Mouse (Mus musculus) MEL (cell line): ENCODE data around the gene Tmtc1. TPM values are rescaled to one million over a fixed set of nuclear protein-coding genes. Genes with fewer than 3 reads are reported as not detected.

Experiments used
- DNase-seq: peaks from one replicate; pipeline ENCODE4 v3.0.0; 2011; ENCODE audit warnings: low read depth, low spot score
- H3K27ac ChIP-seq: 2 replicates; pipeline ENCODE4 v1.5.1; 2012; ENCODE audit warnings: low read depth, mild to moderate bottlenecking, control low read depth, low read length, moderate library complexity; ENCODE audit not compliant: control insufficient read depth
- H3K27me3 ChIP-seq, 2 experiments: fragments of 150-350 bp in 1 of 2; sonication (generic) in 1 of 2; 2 replicates each; pipeline ENCODE4 v1.6.1; 2012; ENCODE audit warnings: low read length in 2 of 2, mild to moderate bottlenecking in 2 of 2, improper control_type of control experiment in 1 of 2, moderate library complexity in 1 of 2; ENCODE audit not compliant: insufficient read depth in 2 of 2, control insufficient read depth in 1 of 2
- H3K36me3 ChIP-seq, 2 experiments: 2 replicates each; pipeline ENCODE4 v1.6.1; 2012 to 2014; ENCODE audit warnings: low read length in 2 of 2, improper control_type of control experiment in 1 of 2, inconsistent platforms in 1 of 2, mild to moderate bottlenecking in 1 of 2; ENCODE audit not compliant: insufficient read depth in 2 of 2, control insufficient read depth in 1 of 2
- H3K4me1 ChIP-seq, 2 experiments: fragments of 150-350 bp in 1 of 2; sonication (generic) in 1 of 2; 2 replicates each; pipeline ENCODE4 v1.6.1; 2012; ENCODE audit warnings: low read length in 2 of 2, improper control_type of control experiment in 1 of 2, mild to moderate bottlenecking in 1 of 2; ENCODE audit not compliant: insufficient read depth in 2 of 2, control insufficient read depth in 1 of 2
- H3K4me3 ChIP-seq, 2 experiments: fragments of 150-350 bp in 1 of 2; sonication (generic) in 1 of 2; 2 replicates each; pipeline ENCODE4 v1.5.1; 2012; ENCODE audit warnings: low read depth in 2 of 2, low read length in 2 of 2, mild to moderate bottlenecking in 2 of 2, moderate library complexity in 2 of 2, control low read depth in 1 of 2, improper control_type of control experiment in 1 of 2; ENCODE audit not compliant: control insufficient read depth in 1 of 2, insufficient read depth in 1 of 2
- H3K79me2 ChIP-seq: 2 replicates; pipeline ENCODE4 v1.6.1; 2012; ENCODE audit warnings: mild to moderate bottlenecking, low read length, moderate library complexity; ENCODE audit not compliant: control insufficient read depth, poor library complexity, insufficient read depth
- H3K9ac ChIP-seq: 2 replicates; pipeline ENCODE4 v1.6.1; 2012; ENCODE audit warnings: low read depth, mild to moderate bottlenecking, control low read depth, low read length, moderate library complexity; ENCODE audit not compliant: control insufficient read depth, poor library complexity, severe bottlenecking
- H3K9me3 ChIP-seq: fragments of 150-350 bp; sonication (generic); replicated peaks from 2 replicates; pipeline ENCODE4 v1.6.1; 2012; ENCODE audit warnings: mild to moderate bottlenecking, low read length, improper control_type of control experiment, moderate library complexity; ENCODE audit not compliant: insufficient read depth
- BHLHE40 ChIP-seq: IDR thresholded peaks from 2 replicates; pipeline ENCODE4 v1.6.1; 2012; ENCODE audit warnings: low read depth, mild to moderate bottlenecking, inconsistent platforms, low read length, improper control_type of control experiment, borderline replicate concordance
- CHD1 ChIP-seq: IDR thresholded peaks from 2 replicates; pipeline ENCODE4 v1.6.1; 2012; ENCODE audit warnings: low read depth, mild to moderate bottlenecking, inconsistent platforms, low read length, improper control_type of control experiment
- CHD2 ChIP-seq: IDR thresholded peaks from 2 replicates; pipeline ENCODE4 v1.6.1; 2011; ENCODE audit warnings: low read length, improper control_type of control experiment
- CTCF ChIP-seq, 3 experiments: IDR thresholded peaks in 2 of 3; conservative IDR thresholded peaks in 1 of 3; 2 replicates each; pipeline ENCODE4 v1.5.1; 2011 to 2012; ENCODE audit warnings: low read length in 3 of 3, low read depth in 2 of 3, mild to moderate bottlenecking in 2 of 3, improper control_type of control experiment in 1 of 3, inconsistent platforms in 1 of 3, mixed read lengths in 1 of 3, moderate library complexity in 1 of 3; ENCODE audit not compliant: control insufficient read depth in 1 of 3, insufficient read depth in 1 of 3, poor library complexity in 1 of 3, severe bottlenecking in 1 of 3
- ELF1 ChIP-seq: IDR thresholded peaks from 2 replicates; pipeline ENCODE4 v1.6.1; 2014; ENCODE audit warnings: low read depth, mild to moderate bottlenecking, inconsistent platforms, low read length, improper control_type of control experiment, moderate library complexity
- EP300 ChIP-seq, 2 experiments: IDR thresholded peaks; 2 replicates each; pipeline ENCODE4 v1.6.1; 2011; ENCODE audit warnings: improper control_type of control experiment in 2 of 2, low read length in 2 of 2, low read depth in 1 of 2, mild to moderate bottlenecking in 1 of 2
- GABPA ChIP-seq: IDR thresholded peaks from 2 replicates; pipeline ENCODE4 v1.6.1; 2012; ENCODE audit warnings: low read depth, mild to moderate bottlenecking, inconsistent platforms, low read length, improper control_type of control experiment, moderate library complexity
- GATA1 ChIP-seq: IDR thresholded peaks from 2 replicates; pipeline ENCODE4 v1.6.1; 2011; ENCODE audit warnings: low read depth, low read length, improper control_type of control experiment
- JUND ChIP-seq: IDR thresholded peaks from 2 replicates; pipeline ENCODE4 v1.6.1; 2011; ENCODE audit warnings: low read depth, mild to moderate bottlenecking, improper control_type of control experiment, low read length
- KAT2A ChIP-seq: conservative IDR thresholded peaks from 2 replicates; pipeline ENCODE4 v1.6.1; 2012; ENCODE audit warnings: low read depth, low read length, improper control_type of control experiment, inconsistent platforms
- MAFK ChIP-seq: IDR thresholded peaks from 2 replicates; pipeline ENCODE4 v1.6.1; 2011; ENCODE audit warnings: low read depth, mild to moderate bottlenecking, low read length, improper control_type of control experiment, borderline replicate concordance
- MAX ChIP-seq: IDR thresholded peaks from 2 replicates; pipeline ENCODE4 v1.6.1; 2011; ENCODE audit warnings: low read length, improper control_type of control experiment
- MAZ ChIP-seq: IDR thresholded peaks from 2 replicates; pipeline ENCODE4 v1.6.1; 2012; ENCODE audit warnings: low read depth, mild to moderate bottlenecking, inconsistent platforms, low read length, improper control_type of control experiment
- MEF2A ChIP-seq: IDR thresholded peaks from 2 replicates; pipeline ENCODE4 v1.6.1; 2014; ENCODE audit warnings: low read depth, mild to moderate bottlenecking, inconsistent platforms, low read length, improper control_type of control experiment; ENCODE audit not compliant: poor library complexity, insufficient replicate concordance, severe bottlenecking; ENCODE audit errors: extremely low read depth
- NELFE ChIP-seq: IDR thresholded peaks from 2 replicates; pipeline ENCODE4 v1.6.1; 2011; ENCODE audit warnings: low read depth, low read length, improper control_type of control experiment
- NRF1 ChIP-seq: IDR thresholded peaks from 2 replicates; pipeline ENCODE4 v1.6.1; 2014; ENCODE audit warnings: low read depth, mild to moderate bottlenecking, inconsistent platforms, low read length, improper control_type of control experiment, moderate library complexity; ENCODE audit not compliant: poor library complexity, insufficient read depth, severe bottlenecking
- POLR2A ChIP-seq, 2 experiments: IDR thresholded peaks; 2 replicates each; pipeline ENCODE4 v1.6.1; 2011 to 2012; ENCODE audit warnings: low read length in 2 of 2, mild to moderate bottlenecking in 2 of 2, control low read depth in 1 of 2, improper control_type of control experiment in 1 of 2, low read depth in 1 of 2, moderate library complexity in 1 of 2; ENCODE audit not compliant: control insufficient read depth in 1 of 2, insufficient read depth in 1 of 2, poor library complexity in 1 of 2
- POLR2AphosphoS5 ChIP-seq: IDR thresholded peaks from 2 replicates; pipeline ENCODE4 v1.6.1; 2012; ENCODE audit warnings: low read depth, borderline replicate concordance, mild to moderate bottlenecking, inconsistent platforms, low read length, moderate library complexity, mixed read lengths
- RAD21 ChIP-seq: IDR thresholded peaks from 2 replicates; pipeline ENCODE4 v1.6.1; 2011; ENCODE audit warnings: mild to moderate bottlenecking, low read depth, low read length, improper control_type of control experiment
- TBP ChIP-seq: IDR thresholded peaks from 2 replicates; pipeline ENCODE4 v1.8.0; 2011; ENCODE audit warnings: low read depth, low read length, improper control_type of control experiment
- TCF12 ChIP-seq: IDR thresholded peaks from 2 replicates; pipeline ENCODE4 v1.6.1; 2014; ENCODE audit warnings: low read depth, mild to moderate bottlenecking, inconsistent platforms, low read length, improper control_type of control experiment, moderate library complexity
- UBTF ChIP-seq: IDR thresholded peaks from 2 replicates; pipeline ENCODE4 v1.6.1; 2012; ENCODE audit warnings: low read depth, mild to moderate bottlenecking, inconsistent platforms, low read length, improper control_type of control experiment, moderate library complexity, borderline replicate concordance; ENCODE audit not compliant: insufficient read depth
- USF2 ChIP-seq, 2 experiments: IDR thresholded peaks; 2 replicates each; pipeline ENCODE4 v1.6.1; 2011 to 2012; ENCODE audit warnings: improper control_type of control experiment in 2 of 2, low read length in 2 of 2, borderline replicate concordance in 1 of 2, inconsistent platforms in 1 of 2, low read depth in 1 of 2, mild to moderate bottlenecking in 1 of 2; ENCODE audit not compliant: insufficient read depth in 1 of 2
- ZC3H11A ChIP-seq: IDR thresholded peaks from 2 replicates; pipeline ENCODE4 v1.6.1; 2012; ENCODE audit warnings: low read depth, mild to moderate bottlenecking, inconsistent platforms, low read length, improper control_type of control experiment
- ZKSCAN1 ChIP-seq: IDR thresholded peaks from 2 replicates; pipeline ENCODE4 v1.6.1; 2012; ENCODE audit warnings: low read depth, mild to moderate bottlenecking, inconsistent platforms, low read length, improper control_type of control experiment, moderate library complexity
- polyA plus RNA-seq, 2 experiments: library from polyadenylated mRNA; stranded (reverse) in 1 of 2; unstranded in 1 of 2; fragments of >175 nt in 1 of 2; fragments of >200 nt in 1 of 2; gene quantifications; 2 replicates each; pipeline versions ENCODE4 v1.2.1 to v1.2.4; 2012; ENCODE audit warnings: low replicate concordance in 2 of 2, low read depth in 1 of 2; ENCODE audit not compliant: insufficient read length in 2 of 2, insufficient read depth in 1 of 2, missing spikeins in 1 of 2
- total RNA-seq: library from RNA; depleted of rRNA; stranded (reverse); fragments of 300-350 nt; gene quantifications from 2 replicates; pipeline ENCODE4 v1.2.3, GENCODE M21; 2012

Gene Tmtc1
- total and polyA plus RNA-seq, 3 experiments = 0.03 TPM; not detected in 2

DNA sequence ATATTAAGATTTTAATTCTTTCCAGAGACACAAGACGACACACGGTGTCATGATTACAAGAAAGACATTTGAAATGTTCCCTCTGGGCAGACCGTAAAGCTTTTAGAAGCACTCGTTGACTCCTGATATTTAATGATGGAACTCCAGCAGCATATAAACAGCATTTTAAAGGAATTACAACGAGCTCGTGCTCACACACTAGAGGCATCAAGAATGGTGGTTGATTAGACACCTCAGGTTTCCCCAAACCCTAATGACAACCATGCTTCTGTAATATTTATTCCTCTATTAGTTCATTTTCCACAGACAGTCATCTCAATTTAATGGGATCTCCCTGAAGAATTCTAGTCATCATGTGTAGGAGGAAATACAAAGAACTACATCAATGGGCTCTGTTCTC lies 164.9 kb downstream of the Tmtc1 start:
- Histone ChIP-seq H3K36me3 (no peaks in the 10 kb centered on the region), H3K4me1 (0 out of 4 replicates have a peak, but pooled peaks cover 0 to 4% of the 10 kb centered on the region in 2 experiments), H3K79me2 (no peaks in the 10 kb centered on the region), H3K4me3 (no peak overlapping the region), H3K27ac (no peak overlapping the region), H3K27me3 (peaks cover 0 to 2% of the 10 kb centered on the region in 2 experiments; a peak in 1 of 4 replicates), H3K9me3 (no peaks in the 10 kb centered on the region), H3K9ac (no peak overlapping the region)
- TF ChIP-seq POLR2AphosphoS5 = no peak
- TF ChIP-seq CHD1 = no peak
- no peak for TF ChIP-seq ELF1
- TF ChIP-seq BHLHE40 = no peak
- no peak for TF ChIP-seq MEF2A
- no peak for TF ChIP-seq MAZ
- TF ChIP-seq CHD2 = no peak
- TF ChIP-seq TCF12 = no peak
- TF ChIP-seq TBP = no peak
- no peak for TF ChIP-seq GATA1
- no peak for TF ChIP-seq CTCF (IDR thresholded peaks at IDR 0.05 in 2 of 3, conservative IDR thresholded peaks at IDR 0.05 in 1 of 3; ENCODE audit: control insufficient read depth in 1 of 3, insufficient read depth in 1 of 3, low read depth in 2 of 3, low read length in 3 of 3, poor library complexity in 1 of 3, severe bottlenecking in 1 of 3)
- no peak for TF ChIP-seq NELFE
- no peak for TF ChIP-seq USF2 (IDR thresholded peaks at IDR 0.05; ENCODE audit: borderline replicate concordance in 1 of 2, insufficient read depth in 1 of 2, low read depth in 1 of 2, low read length in 2 of 2)
- TF ChIP-seq KAT2A = no peak
- no peak for TF ChIP-seq EP300 (IDR thresholded peaks at IDR 0.05; ENCODE audit: low read depth in 1 of 2, low read length in 2 of 2)
- no peak for TF ChIP-seq MAX
- TF ChIP-seq GABPA = no peak
- TF ChIP-seq MAFK = no peak
- no peak for TF ChIP-seq NRF1
- no peak for TF ChIP-seq RAD21
- DNase-seq = no peak

DNA sequence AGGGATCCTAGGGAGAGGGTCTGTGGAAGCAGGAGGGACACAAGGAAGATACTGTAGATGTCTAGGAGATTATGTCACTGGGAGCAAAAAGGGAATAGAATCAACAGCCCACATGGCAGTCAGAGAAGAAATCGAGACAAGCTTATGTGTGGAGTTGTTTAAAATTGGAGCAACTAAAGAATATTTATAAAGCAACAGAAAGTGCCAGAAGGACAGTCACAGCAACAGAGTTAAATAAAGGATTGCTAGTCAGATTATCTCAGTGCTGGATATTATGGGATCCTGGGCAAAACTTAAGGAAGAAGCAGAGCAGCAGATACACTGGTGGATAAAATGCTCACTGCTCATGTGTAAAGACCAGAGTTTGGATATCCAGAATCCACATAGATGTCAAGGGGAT lies 167.8 kb downstream of the Tmtc1 start:
- no peak for TF ChIP-seq ZC3H11A
- no peak for TF ChIP-seq NELFE
- TF ChIP-seq ELF1 = no peak
- TF ChIP-seq UBTF = no peak
- TF ChIP-seq ZKSCAN1 = no peak
- TF ChIP-seq BHLHE40 = no peak
- TF ChIP-seq POLR2A (IDR thresholded peaks at IDR 0.05; ENCODE audit: control insufficient read depth in 1 of 2, insufficient read depth in 1 of 2, low read depth in 1 of 2, low read length in 2 of 2, poor library complexity in 1 of 2) = no peak
- TF ChIP-seq MEF2A = no peak
- no peak for TF ChIP-seq JUND
- Histone ChIP-seq H3K27ac (no peak overlapping the region), H3K27me3 (peaks cover 0 to 2% of the 10 kb centered on the region in 2 experiments; a peak in 1 of 4 replicates), H3K9me3 (no peaks in the 10 kb centered on the region), H3K36me3 (no peaks in the 10 kb centered on the region), H3K4me1 (0 out of 4 replicates have a peak, but pooled peaks cover 0 to 4% of the 10 kb centered on the region in 2 experiments), H3K4me3 (no peak overlapping the region), H3K79me2 (no peaks in the 10 kb centered on the region), H3K9ac (no peak overlapping the region)
- DNase-seq = no peak
